In genomic region chr16:96454086-96454485, GRCm38 (mm10) we compare ENCODE assay signal across 22 mouse cellular contexts. TPM values are rescaled to one million over a fixed set of nuclear protein-coding genes. Genes with fewer than 3 reads are reported as not detected.
A peak's percentile ranks its signal among the peaks of the same experiment; 100 is the strongest.
DNase-seq lines count a peak whose midpoint lies in the region; ATAC-seq and TF ChIP-seq lines count a peak whose summit lies in the region.
"Had no signal": no experiment of that assay in that cellular context is flagged by ENCODE, and none has a peak within 500 bp of the region (broad histone marks: within the 10 kb centered on the region; RNA-seq: fewer than 3 reads in every experiment).

No protein-coding gene starts in this region.

- no peak overlapping the region for H3K9ac ChIP-seq in midbrain, embryonic 11.5 days (ENCODE audit: low read length)
- H3K9ac ChIP-seq in midbrain, postnatal 0 days (replicated peaks; ENCODE audit: low read length, poor library complexity, severe bottlenecking), result no peak overlapping the region
- no peak overlapping the region for H3K9ac ChIP-seq in CH12.LX (ENCODE audit: insufficient read depth, low read depth)

- in situ Hi-C loops in CH12.LX (cut with MboI; ENCODE audit: low pct_ligation_motif_present, low pct_unique_long_range_greater_than_20kb, low sequenced_read_pairs), result loop anchor here (25.0 kb wide), 1 partner anchor 217 kb away; the partner anchor contains the start of gene B3galt5

- no peaks in the 10 kb centered on the region for H3K27me3 ChIP-seq in midbrain, embryonic 11.5 days (ENCODE audit: control insufficient read depth, insufficient read depth, low read length)
- H3K27me3 ChIP-seq in midbrain, postnatal 0 days (ENCODE audit: insufficient read depth, low read length), result no peaks in the 10 kb centered on the region
- H3K27me3 ChIP-seq in CH12.LX (replicated peaks), result no peaks in the 10 kb centered on the region

- no peaks in the 10 kb centered on the region for H3K36me3 ChIP-seq in midbrain, embryonic 11.5 days (ENCODE audit: control insufficient read depth, insufficient read depth, low read length)
- no peaks in the 10 kb centered on the region for H3K36me3 ChIP-seq in midbrain, postnatal 0 days (ENCODE audit: insufficient read depth, low read length)
- no peaks in the 10 kb centered on the region for H3K36me3 ChIP-seq in CH12.LX (replicated peaks in 1 of 2; ENCODE audit: control insufficient read depth in 1 of 2, insufficient read depth in 1 of 2, low read length in 1 of 2)
- H3K36me3 ChIP-seq: G1E had no signal

- no peaks in the 10 kb centered on the region for H3K4me1 ChIP-seq in midbrain, embryonic 11.5 days (ENCODE audit: control insufficient read depth, insufficient read depth, low read length)
- H3K4me1 ChIP-seq in midbrain, postnatal 0 days (ENCODE audit: insufficient read depth, low read length), result no peaks in the 10 kb centered on the region
- H3K4me1 ChIP-seq in CH12.LX (ENCODE audit: control insufficient read depth in 1 of 2, insufficient read depth in 2 of 2), result peaks cover 7 to 31% of the 10 kb centered on the region in 2 experiments

- no peak overlapping the region for H3K27ac ChIP-seq in midbrain, embryonic 11.5 days (ENCODE audit: low read depth, low read length)
- H3K27ac ChIP-seq in midbrain, postnatal 0 days (ENCODE audit: low read depth, low read length), result no peak overlapping the region
- no peak overlapping the region for H3K27ac ChIP-seq in CH12.LX (ENCODE audit: insufficient read depth, low read depth)

- no peaks in the 10 kb centered on the region for H3K9me3 ChIP-seq in midbrain, embryonic 11.5 days (ENCODE audit: control insufficient read depth, low read length)
- no peaks in the 10 kb centered on the region for H3K9me3 ChIP-seq in midbrain, postnatal 0 days (ENCODE audit: low read length)
- H3K9me3 ChIP-seq in CH12.LX (replicated peaks; ENCODE audit: low read length), result no peaks in the 10 kb centered on the region

- H3K79me2 ChIP-seq in CH12.LX (replicated peaks; ENCODE audit: control insufficient read depth, extremely low read depth, insufficient read depth, poor library complexity, severe bottlenecking), result no peaks in the 10 kb centered on the region

- dilution Hi-C loops in CH12.LX (cut with MboI; ENCODE audit: extremely low pct_ligation_motif_present, extremely low pct_unique_long_range_greater_than_20kb, low sequenced_read_pairs), result no loop called here

- TF ChIP-seq RAD21 in CH12.LX (IDR thresholded peaks at IDR 0.05; ENCODE audit: low read depth, low read length), result peak; percentile 51

- no peak for ATAC-seq in midbrain, embryonic 11.5 days (ENCODE audit: low FRiP score)
- ATAC-seq in midbrain, postnatal 0 days (ENCODE audit: low FRiP score), result no peak
- ATAC-seq: activated CD4-positive, CD25-positive, alpha-beta regulatory T cell, adult 4 months; CD4-positive, CD25-positive, alpha-beta regulatory T cell, adult 4 months; Patski had no signal

- no peak for TF ChIP-seq EP300 in CH12.LX (IDR thresholded peaks at IDR 0.05; ENCODE audit: low read length)

- DNase-seq in midbrain, embryonic 11.5 days (ENCODE audit: low spot score, missing footprints), result peak; percentile 4
- DNase-seq in midbrain, postnatal 0 days (ENCODE audit: low spot score), result no peak
- peak; percentile 27 for DNase-seq in CH12.LX (ENCODE audit: extremely low read depth)
- no peak for DNase-seq in spleen, adult 18-20 months
- DNase-seq: adrenal gland, adult 2 months; adrenal gland, adult 8-10 months; adrenal gland, postnatal 10 days; adrenal gland, postnatal 14 days; adrenal gland, postnatal 25 days; adrenal gland, postnatal 36 days; B cell, adult 2 months; cerebellum, adult 11 months; cerebellum, adult 11-12 months; cerebellum, adult 18-20 months; cerebellum, adult 2 months had no signal

- TF ChIP-seq CTCF in midbrain, postnatal 0 days (IDR thresholded peaks at IDR 0.05), result no peak
- peak in 1 of 2 experiments; percentile 56; a peak in 2 of 4 replicates for TF ChIP-seq CTCF in CH12.LX (conservative IDR thresholded peaks at IDR 0.05 in 1 of 2, IDR thresholded peaks at IDR 0.05 in 1 of 2; ENCODE audit: low read depth in 2 of 2, low read length in 2 of 2)

- H3K4me3 ChIP-seq in midbrain, embryonic 11.5 days (ENCODE audit: low read depth, low read length), result no peak overlapping the region
- H3K4me3 ChIP-seq in midbrain, postnatal 0 days (ENCODE audit: low read depth, low read length), result no peak overlapping the region
- H3K4me3 ChIP-seq in CH12.LX (replicated peaks in 1 of 3; ENCODE audit: low read depth in 2 of 3, low read length in 2 of 3, poor library complexity in 1 of 3), result no peak overlapping the region

- no peak overlapping the region for H3K4me2 ChIP-seq in midbrain, embryonic 11.5 days
- no peak overlapping the region for H3K4me2 ChIP-seq in midbrain, postnatal 0 days (ENCODE audit: low read depth, low read length, poor library complexity, severe bottlenecking)
- no peak overlapping the region for H3K4me2 ChIP-seq in CH12.LX (ENCODE audit: insufficient read depth, low read depth, poor library complexity, severe bottlenecking)

- no peak for TF ChIP-seq POLR2A in CH12.LX (IDR thresholded peaks at IDR 0.05; ENCODE audit: low read depth, low read length)

TF ChIP-seq in CH12.LX, 34 proteins besides CTCF, POLR2A, EP300 and RAD21:
- peak; percentile 50; the same call in 1 of the 2 replicates for TF ChIP-seq IRF4 (IDR thresholded peaks at IDR 0.05; ENCODE audit: low read depth, low read length)
- TF ChIP-seq SMC3 (IDR thresholded peaks at IDR 0.05; ENCODE audit: low read depth, low read length), result peak; percentile 51
- TF ChIP-seq CHD1 (IDR thresholded peaks at IDR 0.05; ENCODE audit: low read depth, low read length), result no peak
TF ChIP-seq in CH12.LX: peak in this region for 2.

RNA-seq across cellular contexts. Expression of gene Itgb2l, which starts 10.7 kb away (rescaled TPM):
- polyA plus RNA-seq in midbrain, embryonic 11.5 days (2014; fragmentation: Nextera tagmentation; extraction: Ambion mirVana), result not detected in 2 replicates
- total RNA-seq in midbrain, postnatal 0 days (2014; rRNA removed), result not detected in 2 replicates
- 0.53 TPM in 1 of 2 replicates, not detected in the other for polyA plus RNA-seq in midbrain, postnatal 0 days (2015; fragmentation: Nextera tagmentation; extraction: Ambion mirVana)
- total RNA-seq in CH12.LX (2012; rRNA removed) (0.08 TPM in 1 of 2 replicates, not detected in the other), CH12.LX (2014; rRNA removed) (0.08 and 0.20 TPM in 2 replicates)
- 0.27 and 0.37 TPM in 2 replicates for polyA plus RNA-seq in CH12.LX (2012; ENCODE audit: insufficient read length, low read depth)
- total RNA-seq: adrenal gland, adult 18-20 months; adrenal gland, adult 2 months; adrenal gland, adult 8-10 months; adrenal gland, postnatal 25 days; adrenal gland, postnatal 36 days; ES-E14; MEL had no signal
- polyA plus RNA-seq: activated CD4-positive, CD25-positive, alpha-beta regulatory T cell, adult 4 months; adrenal gland, adult 2 months; CD4-positive, CD25-positive, alpha-beta regulatory T cell, adult 4 months; G1E had no signal

RNA-seq across cellular contexts. Expression of gene Pcp4, which starts 13.3 kb away (rescaled TPM):
- polyA plus RNA-seq in midbrain, embryonic 11.5 days (2014; fragmentation: Nextera tagmentation; extraction: Ambion mirVana), result 3.1 and 4.0 TPM in 2 replicates
- total RNA-seq in midbrain, postnatal 0 days (2014; rRNA removed), result 333 and 361 TPM in 2 replicates
- polyA plus RNA-seq in midbrain, postnatal 0 days (2015; fragmentation: Nextera tagmentation; extraction: Ambion mirVana), result 687 and 775 TPM in 2 replicates
- total RNA-seq in CH12.LX (2012; rRNA removed) (0.46 TPM in 1 of 2 replicates, not detected in the other), CH12.LX (2014; rRNA removed) (2.0 and 3.3 TPM in 2 replicates)
- polyA plus RNA-seq in CH12.LX (2012; ENCODE audit: insufficient read length, low read depth), result 2.4 and 2.9 TPM in 2 replicates
- total RNA-seq: ES-E14, G1E, MEL had no signal
- polyA plus RNA-seq: adrenal gland, adult 2 months; CD4-positive, CD25-positive, alpha-beta regulatory T cell, adult 4 months; G1E had no signal

Comparison
In these comparisons a context has a peak if more than half of its experiments do, and no peak if none do; other contexts are left out.
1. DNase-seq: peak in midbrain, embryonic 11.5 days (single experiment) and CH12.LX (single experiment); none in midbrain, postnatal 0 days (single experiment) and spleen, adult 18-20 months (0 of 2).
2. RNA of gene Pcp4, which starts 13.3 kb away (polyA plus RNA-seq): 687 to 775 TPM in midbrain, postnatal 0 days; 3.1 to 4.0 TPM in midbrain, embryonic 11.5 days and 2.4 to 2.9 TPM in CH12.LX; every median in the first group is over 100 times any median in the second.